Mouse (Mus musculus): ENCODE measurements around the gene Fam98b. TPM values are rescaled to one million over a fixed set of nuclear protein-coding genes. Genes with fewer than 3 reads are reported as not detected.

Fam98b gene
- total RNA-seq (2018; cell fraction: chromatin; rRNA removed): 10 to 100 TPM; 20.6 to 62.2 (median 35.7) TPM
- 10 to 100 TPM; 25.6 to 40.1 (median 31.0) TPM for total RNA-seq (2018; cell fraction: cytosol; rRNA removed)
- total RNA-seq (2018; cell fraction: nucleus; rRNA removed): 10 to 100 TPM; 23.6 to 49.7 (median 26.8) TPM
- polyA plus RNA-seq (2018): 23.4 to 53.3 TPM (median 39.4 TPM) in 3 replicates

GRCm38 (mm10) chr2:117249255-117250000, at the start of gene Fam98b:
Gene Fam98b (plus strand): TSS chr2:117249739.
- no peaks in the 10 kb centered on the region for H3K36me3 ChIP-seq (ENCODE audit: inconsistent target)
- peaks cover 45% of the 10 kb centered on the region for H3K79me2 ChIP-seq (ENCODE audit: inconsistent target)
- peak within 1 kb of the TSS; percentile 75 for H3K4me3 ChIP-seq (ENCODE audit: inconsistent target)
- H3K27ac ChIP-seq: 0 out of 2 replicates have a peak within 1 kb of the TSS, but pooled peaks have one; percentile 27
- 2% methylated on average over 31 of the region's 33 CpGs for WGBS (ENCODE audit: missing documents)

DNA sequence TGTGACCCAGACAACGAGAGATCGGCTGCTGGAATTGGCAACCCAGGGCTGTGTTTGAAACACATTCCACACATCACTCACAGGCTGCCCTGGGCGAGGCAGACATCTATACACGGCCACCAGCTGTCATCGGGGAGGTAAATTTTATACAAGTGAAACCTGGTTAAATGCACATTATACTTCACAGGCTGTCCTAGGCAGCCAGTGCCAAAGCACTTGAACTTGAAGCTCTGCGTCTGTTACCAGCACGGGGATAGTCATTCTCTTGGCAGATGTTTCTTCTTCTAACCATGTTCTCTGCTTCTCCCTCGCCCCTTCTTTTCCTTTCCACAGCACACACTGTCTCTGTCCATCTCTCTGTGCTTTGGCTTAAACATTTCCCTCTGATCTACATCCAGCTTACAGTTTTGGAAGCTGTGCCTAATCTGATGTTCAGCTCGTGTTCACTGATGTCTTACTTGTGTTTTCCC, 48.6 kb upstream of the Fam98b start:
- Histone ChIP-seq H3K36me3 (ENCODE audit: inconsistent target) (no peaks in the 10 kb centered on the region), H3K27ac (no peak overlapping the region), H3K79me2 (ENCODE audit: inconsistent target) (no peaks in the 10 kb centered on the region), H3K4me3 (ENCODE audit: inconsistent target) (no peak overlapping the region)
- 81% methylated on average over 9 of the region's 9 CpGs for WGBS (ENCODE audit: missing documents)

DNA sequence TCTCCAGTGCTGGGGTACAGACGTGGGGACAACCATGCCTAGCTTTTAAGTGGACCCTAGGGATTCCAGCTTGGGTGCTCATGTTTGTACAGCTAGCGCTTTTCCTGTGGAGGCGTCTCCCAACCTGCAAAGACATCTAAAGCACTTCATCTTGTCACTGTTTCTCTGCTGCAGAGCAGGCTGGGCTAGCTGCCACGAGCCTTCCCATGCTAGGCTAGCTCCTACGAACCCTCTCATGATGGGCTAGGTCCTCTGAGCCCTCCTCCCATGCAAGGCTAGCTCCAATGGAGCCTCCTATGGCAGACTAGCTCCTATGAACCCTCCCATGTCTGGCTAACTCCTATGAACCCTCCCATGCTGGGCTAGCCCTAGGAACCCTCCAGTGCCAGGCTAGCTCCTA, 46.2 kb upstream of the Fam98b start:
- 89% methylated on average over 5 of the region's 5 CpGs for WGBS (ENCODE audit: missing documents)
- Histone ChIP-seq H3K4me3 (ENCODE audit: inconsistent target) (no peak overlapping the region), H3K36me3 (ENCODE audit: inconsistent target) (no peaks in the 10 kb centered on the region), H3K27ac (no peak overlapping the region), H3K79me2 (ENCODE audit: inconsistent target) (no peaks in the 10 kb centered on the region)

DNA sequence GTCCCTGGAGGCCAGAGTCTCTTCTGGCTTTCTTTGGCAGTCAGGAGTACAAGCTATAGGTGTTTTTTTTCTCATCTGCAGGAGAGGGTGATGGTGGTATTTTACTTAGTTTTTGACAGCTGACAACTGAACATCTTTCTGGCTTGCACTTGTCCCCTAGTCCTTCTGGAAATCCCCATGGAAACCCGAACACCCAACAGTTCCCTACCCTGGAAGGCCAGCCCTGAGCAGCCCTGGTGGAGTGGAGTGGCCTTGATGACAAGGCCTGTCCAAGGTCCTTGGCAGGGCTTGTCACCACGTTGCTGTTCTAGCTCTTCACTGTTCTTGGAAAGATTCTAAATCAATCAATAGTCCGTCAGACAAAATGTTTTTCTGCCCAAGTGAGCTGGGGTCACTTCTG, 45.0 kb upstream of the Fam98b start:
- Histone ChIP-seq H3K79me2 (ENCODE audit: inconsistent target) (no peaks in the 10 kb centered on the region), H3K27ac (no peak overlapping the region), H3K4me3 (ENCODE audit: inconsistent target) (no peak overlapping the region), H3K36me3 (ENCODE audit: inconsistent target) (no peaks in the 10 kb centered on the region)
- 71% methylated on average over 3 of the region's 3 CpGs for WGBS (ENCODE audit: missing documents)

DNA sequence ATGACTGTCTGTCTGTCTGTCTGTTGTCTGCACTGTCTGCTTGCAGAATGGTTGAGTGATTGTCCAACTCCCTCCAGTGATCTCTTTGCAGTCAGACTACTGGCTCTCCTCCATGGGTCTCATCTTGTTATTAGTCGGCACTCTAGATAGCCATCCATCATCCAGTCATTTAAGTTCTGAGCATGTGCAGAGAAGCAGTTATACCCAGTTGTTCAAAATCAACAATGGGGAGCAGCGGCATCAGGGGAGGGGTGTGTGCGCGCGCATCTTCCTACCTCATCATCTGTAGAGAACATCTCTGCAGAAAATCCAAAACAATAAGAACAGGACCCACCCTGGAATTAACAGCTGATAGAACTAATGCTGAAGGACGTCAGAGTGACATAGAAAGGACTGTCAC, 44.5 kb upstream of the Fam98b start:
- 93% methylated on average over 6 of the region's 6 CpGs for WGBS (ENCODE audit: missing documents)
- no peaks in the 10 kb centered on the region for H3K79me2 ChIP-seq (ENCODE audit: inconsistent target)
- no peak overlapping the region for H3K27ac ChIP-seq
- H3K4me3 ChIP-seq (ENCODE audit: inconsistent target): no peak overlapping the region
- H3K36me3 ChIP-seq (ENCODE audit: inconsistent target): no peaks in the 10 kb centered on the region

GRCm38 (mm10) chr2:117210416-117211085, 39.0 kb upstream of the Fam98b start:
- Histone ChIP-seq H3K4me3 (ENCODE audit: inconsistent target) (no peak overlapping the region), H3K79me2 (ENCODE audit: inconsistent target) (no peaks in the 10 kb centered on the region), H3K36me3 (ENCODE audit: inconsistent target) (no peaks in the 10 kb centered on the region), H3K27ac (no peak overlapping the region)
- 25% methylated on average over 6 of the region's 6 CpGs for WGBS (ENCODE audit: missing documents)

GRCm38 (mm10) chr2:117216152-117216551, 33.4 kb upstream of the Fam98b start:
- H3K4me3 ChIP-seq (ENCODE audit: inconsistent target): no peak overlapping the region
- 61% methylated on average over 2 of the region's 2 CpGs for WGBS (ENCODE audit: missing documents)
- H3K79me2 ChIP-seq (ENCODE audit: inconsistent target): no peaks in the 10 kb centered on the region
- no peak overlapping the region for H3K27ac ChIP-seq
- H3K36me3 ChIP-seq (ENCODE audit: inconsistent target): no peaks in the 10 kb centered on the region

GRCm38 (mm10) chr2:117217695-117218216, 31.8 kb upstream of the Fam98b start:
- WGBS (ENCODE audit: missing documents): 65% methylated on average over 8 of the region's 15 CpGs
- Histone ChIP-seq H3K27ac (no peak overlapping the region), H3K4me3 (ENCODE audit: inconsistent target) (no peak overlapping the region), H3K79me2 (ENCODE audit: inconsistent target) (no peaks in the 10 kb centered on the region), H3K36me3 (ENCODE audit: inconsistent target) (no peaks in the 10 kb centered on the region)

DNA sequence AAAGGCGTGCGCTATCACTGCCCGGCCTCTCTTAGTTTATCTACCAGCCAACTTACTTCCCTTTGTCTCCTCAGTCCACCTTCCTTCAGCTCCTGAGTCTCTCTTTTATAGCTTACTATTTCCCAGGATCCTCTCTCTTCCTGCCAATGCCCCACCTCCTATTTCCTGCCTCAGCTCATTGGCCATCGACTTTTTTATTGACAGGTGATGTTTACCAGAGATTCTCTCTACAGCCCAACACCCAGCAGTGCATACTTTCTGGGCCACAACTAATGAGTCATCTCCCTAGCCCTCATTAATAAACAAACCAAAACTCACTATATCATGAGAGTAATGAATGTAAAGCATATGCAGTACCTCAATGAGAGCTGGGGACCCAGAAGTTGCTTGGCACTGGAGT, 30.0 kb upstream of the Fam98b start:
- WGBS (ENCODE audit: missing documents): 90% methylated on average over 4 of the region's 4 CpGs
- H3K27ac ChIP-seq: no peak overlapping the region

GRCm38 (mm10) chr2:117222651-117223050, 26.9 kb upstream of the Fam98b start:
- WGBS (ENCODE audit: missing documents): 93% methylated on average over 9 of the region's 9 CpGs
- Histone ChIP-seq H3K27ac (no peak overlapping the region), H3K4me3 (ENCODE audit: inconsistent target) (no peak overlapping the region), H3K36me3 (ENCODE audit: inconsistent target) (no peaks in the 10 kb centered on the region), H3K79me2 (ENCODE audit: inconsistent target) (no peaks in the 10 kb centered on the region)

More for the DNA sequence above, 30.0 kb upstream of the Fam98b start:
- Histone ChIP-seq H3K36me3 (ENCODE audit: inconsistent target) (no peaks in the 10 kb centered on the region), H3K4me3 (ENCODE audit: inconsistent target) (no peak overlapping the region), H3K79me2 (ENCODE audit: inconsistent target) (no peaks in the 10 kb centered on the region)

DNA sequence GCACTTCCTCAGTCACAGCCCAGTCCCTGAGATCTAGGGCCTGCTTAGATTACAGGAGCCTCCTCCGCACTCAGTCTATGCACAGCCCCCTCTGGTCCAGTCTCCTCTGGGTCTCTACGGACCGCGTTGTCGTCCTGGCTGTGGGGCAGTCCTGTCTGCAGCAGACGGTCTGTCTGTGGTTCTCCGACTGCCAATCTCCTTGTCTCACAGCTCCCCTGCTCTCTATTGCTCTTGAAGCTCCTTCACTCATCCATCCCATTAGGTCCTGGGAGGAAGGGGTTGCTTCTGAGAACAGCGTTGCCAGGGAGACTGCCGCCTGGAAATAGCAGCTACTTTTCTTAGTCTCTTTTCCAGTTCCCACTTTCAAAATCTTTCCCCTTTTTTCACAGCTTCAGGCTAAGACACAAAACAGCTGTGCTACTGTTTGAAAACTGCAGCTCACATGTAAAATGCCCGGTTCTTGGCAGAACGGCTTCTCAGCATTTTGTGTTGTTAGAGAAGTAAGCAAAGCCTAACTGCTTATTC, 20.9 kb upstream of the Fam98b start:
- 82% methylated on average over 11 of the region's 11 CpGs for WGBS (ENCODE audit: missing documents)
- Histone ChIP-seq H3K27ac (no peak overlapping the region), H3K36me3 (ENCODE audit: inconsistent target) (no peaks in the 10 kb centered on the region), H3K4me3 (ENCODE audit: inconsistent target) (no peak overlapping the region), H3K79me2 (ENCODE audit: inconsistent target) (no peaks in the 10 kb centered on the region)

DNA sequence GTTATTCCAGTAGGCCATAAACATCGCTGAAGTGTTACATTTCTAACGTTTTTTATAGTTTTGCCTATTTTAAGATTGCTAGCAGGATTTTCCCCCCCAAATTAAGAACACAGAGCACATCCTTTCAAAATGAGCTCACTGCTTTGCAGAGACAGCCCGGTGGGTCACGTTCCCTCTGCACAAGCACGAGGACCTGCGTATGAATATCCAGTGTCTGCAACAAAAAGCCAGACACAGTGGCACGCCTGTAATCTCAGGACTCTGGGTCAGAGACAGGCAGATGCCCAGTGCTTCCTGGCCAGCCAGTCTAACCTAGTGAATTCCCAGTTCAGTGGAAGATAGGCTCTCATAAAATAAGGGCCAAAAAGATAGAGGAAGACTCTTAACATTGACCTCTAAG, 19.3 kb upstream of the Fam98b start:
- Histone ChIP-seq H3K79me2 (ENCODE audit: inconsistent target) (no peaks in the 10 kb centered on the region), H3K36me3 (ENCODE audit: inconsistent target) (no peaks in the 10 kb centered on the region), H3K4me3 (ENCODE audit: inconsistent target) (no peak overlapping the region), H3K27ac (no peak overlapping the region)
- 95% methylated on average over 7 of the region's 7 CpGs for WGBS (ENCODE audit: missing documents)

GRCm38 (mm10) chr2:117231257-117231656, 18.3 kb upstream of the Fam98b start:
- Histone ChIP-seq H3K36me3 (ENCODE audit: inconsistent target) (no peaks in the 10 kb centered on the region), H3K79me2 (ENCODE audit: inconsistent target) (no peaks in the 10 kb centered on the region), H3K27ac (no peak overlapping the region), H3K4me3 (ENCODE audit: inconsistent target) (no peak overlapping the region)
- 9% methylated on average over 13 of the region's 13 CpGs for WGBS (ENCODE audit: missing documents)

GRCm38 (mm10) chr2:117241953-117242352, 7.6 kb upstream of the Fam98b start:
- WGBS (ENCODE audit: missing documents): 73% methylated on average over 4 of the region's 4 CpGs
- H3K79me2 ChIP-seq (ENCODE audit: inconsistent target): no peaks in the 10 kb centered on the region
- no peak overlapping the region for H3K4me3 ChIP-seq (ENCODE audit: inconsistent target)
- no peaks in the 10 kb centered on the region for H3K36me3 ChIP-seq (ENCODE audit: inconsistent target)
- no peak overlapping the region for H3K27ac ChIP-seq
